Mouse (Mus musculus) monocyte, adult 2 months (primary cell): ENCODE measurements around the gene Gm20820.
"Not testable (repeated sequence)": the region's sequence is repeated elsewhere in the genome, so short reads cannot be mapped to it uniquely, and the experiment has no call there.

Source experiments
- DNase-seq, 2 experiments: peaks; one replicate each; pipeline ENCODE4 v3.0.0; 2022; ENCODE audit warnings: low spot score in 2 of 2, low read depth in 1 of 2

The Gm20820 gene

DNA sequence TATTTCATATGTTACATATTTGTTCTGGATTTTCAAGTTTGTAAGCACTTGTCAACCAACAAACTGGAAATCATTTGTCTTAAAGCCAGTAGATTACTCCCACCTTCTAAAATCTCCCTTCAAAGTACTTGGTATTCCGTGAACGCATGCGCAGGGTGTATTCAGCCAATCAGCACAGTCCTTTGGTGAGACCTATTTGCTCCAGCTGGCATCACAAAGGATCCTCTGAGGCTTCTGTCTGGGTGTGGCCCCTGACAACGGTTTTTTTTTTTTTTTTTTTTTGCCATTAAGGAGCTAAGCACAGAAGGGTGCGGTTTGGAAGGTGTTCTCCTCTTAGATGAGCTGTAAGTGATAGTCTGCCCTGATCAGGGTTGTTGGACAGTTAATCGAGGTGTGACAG, at the start of gene Gm20820:
Gene Gm20820 (plus strand): TSS at position 301 of the 400 bp plus-strand sequence.
- not testable (repeated sequence) for DNase-seq
